In genomic region chr4:116077240-116078095, GRCm38 (mm10) we compare ENCODE assay signal across 8 mouse cellular contexts. TPM values are rescaled to one million over a fixed set of nuclear protein-coding genes. Genes with fewer than 3 reads are reported as not detected.
DNase-seq lines count a peak whose midpoint lies in the region; ATAC-seq and TF ChIP-seq lines count a peak whose summit lies in the region.

No protein-coding gene starts in this region.

- no peak overlapping the region for H3K4me3 ChIP-seq in liver, adult 2 months (ENCODE audit: insufficient read depth, low read depth, low read length)
- peak overlapping the region; percentile 72 for H3K4me3 ChIP-seq in heart, embryonic 15.5 days
- H3K4me3 ChIP-seq in limb, embryonic 15.5 days = peak overlapping the region; percentile 96

- peaks cover 15% of the 10 kb centered on the region for H3K4me1 ChIP-seq in liver, adult 2 months (ENCODE audit: control insufficient read depth, insufficient read depth, low read length)
- peaks cover 27% of the 10 kb centered on the region for H3K4me1 ChIP-seq in heart, embryonic 15.5 days (replicated peaks)
- H3K4me1 ChIP-seq in limb, embryonic 15.5 days = peaks cover 26% of the 10 kb centered on the region

- H3K36me3 ChIP-seq in liver, adult 2 months (ENCODE audit: control insufficient read depth, insufficient read depth, low read length) = peaks cover 20% of the 10 kb centered on the region
- peaks cover 26% of the 10 kb centered on the region for H3K36me3 ChIP-seq in heart, embryonic 15.5 days
- H3K36me3 ChIP-seq in limb, embryonic 15.5 days = peaks cover 30% of the 10 kb centered on the region

- H3K9ac ChIP-seq in liver, adult 2 months (ENCODE audit: low read depth, low read length) = peak overlapping the region; percentile 97
- peak overlapping the region; percentile 87 for H3K9ac ChIP-seq in heart, embryonic 15.5 days
- H3K9ac ChIP-seq in limb, embryonic 15.5 days = peak overlapping the region; percentile 99

- no peak for TF ChIP-seq CTCF in liver, adult 2 months (IDR thresholded peaks at IDR 0.05; ENCODE audit: low read depth, low read length)

- no peaks in the 10 kb centered on the region for H3K9me3 ChIP-seq in heart, embryonic 15.5 days (replicated peaks)
- no peaks in the 10 kb centered on the region for H3K9me3 ChIP-seq in limb, embryonic 15.5 days

- no peak for TF ChIP-seq POLR2A in liver, adult 2 months (IDR thresholded peaks at IDR 0.05; ENCODE audit: extremely low read depth, insufficient read depth, low read length)

- H3K27ac ChIP-seq in liver, adult 2 months (replicated peaks; ENCODE audit: insufficient read depth, low read depth, low read length) = no peak overlapping the region
- H3K27ac ChIP-seq in heart, embryonic 15.5 days = peak overlapping the region; percentile 97
- peak overlapping the region; percentile 99 for H3K27ac ChIP-seq in limb, embryonic 15.5 days

- H3K4me2 ChIP-seq in heart, embryonic 15.5 days = peak overlapping the region; percentile 81
- peak overlapping the region; percentile 58 for H3K4me2 ChIP-seq in limb, embryonic 15.5 days

- peak; percentile 61 for DNase-seq in liver, adult 2 months (ENCODE audit: extremely low read depth, low read depth, low spot score)
- no peak for DNase-seq in liver
- DNase-seq in adrenal gland, postnatal 10 days = peak; percentile 25
- DNase-seq in right cerebral cortex, adult 2 months (ENCODE audit: low spot score in 2 of 2) = no peak

- WGBS in liver, adult 2 months = 30% methylated on average over 3 of the region's 3 CpGs
- WGBS in heart, embryonic 15.5 days = 38% methylated on average over 3 of the region's 3 CpGs
- WGBS in limb, embryonic 15.5 days = 49% methylated on average over 3 of the region's 3 CpGs

- peaks cover 21% of the 10 kb centered on the region for H3K79me2 ChIP-seq in liver, adult 2 months (ENCODE audit: control insufficient read depth, insufficient read depth, low read length)

- ATAC-seq in heart, embryonic 15.5 days (replicated peaks; ENCODE audit: insufficient number of reproducible peaks, insufficient read depth, low FRiP score, low read depth) = no peak
- no peak for ATAC-seq in limb, embryonic 15.5 days (ENCODE audit: insufficient number of reproducible peaks, low FRiP score, low TSS enrichment, low read depth)
- ATAC-seq in erythroid progenitor cell, adult 5-6 weeks (replicated peaks; ENCODE audit: low FRiP score, poor library complexity, severe bottlenecking) = no peak
- ATAC-seq in cerebellum, adult (ENCODE audit: insufficient number of reproducible peaks, low FRiP score, low TSS enrichment) = no peak

- H3K27me3 ChIP-seq in liver, adult 2 months (ENCODE audit: control insufficient read depth, insufficient read depth, low read length) = no peaks in the 10 kb centered on the region
- no peaks in the 10 kb centered on the region for H3K27me3 ChIP-seq in heart, embryonic 15.5 days
- H3K27me3 ChIP-seq in limb, embryonic 15.5 days = no peaks in the 10 kb centered on the region

RNA-seq across cellular contexts. Expression of gene Lrrc41, which starts 2.4 kb away (rescaled TPM):
- 18.5 and 25.2 TPM in 2 replicates for total RNA-seq in liver, adult 2 months (2014; rRNA removed)
- polyA plus RNA-seq in liver, adult 2 months (2012; rRNA removed) = 36.5 and 45.8 TPM in 2 replicates
- total RNA-seq in adrenal gland, postnatal 10 days (2021) = 10 to 100 TPM; 54.5 to 60.0 TPM
- polyA plus RNA-seq in heart, embryonic 15.5 days (2015; fragmentation: Nextera tagmentation; extraction: Ambion mirVana) = 44.1 and 56.7 TPM in 2 replicates
- 78.4 and 81.8 TPM in 2 replicates for polyA plus RNA-seq in limb, embryonic 15.5 days (2015; fragmentation: Nextera tagmentation; extraction: Ambion mirVana)
- total RNA-seq in erythroid progenitor cell, adult 5-6 weeks (2015; ENCODE audit: low replicate concordance) = 8.3 and 9.2 TPM in 2 replicates
- total RNA-seq in erythroid progenitor cell, adult 5-6 weeks (2017; ENCODE audit: low replicate concordance) = 5.4 and 11.9 TPM in 2 replicates

RNA-seq across cellular contexts. Expression of gene Uqcrh, which starts 2.6 kb away (rescaled TPM):
- 528 and 609 TPM in 2 replicates for total RNA-seq in liver, adult 2 months (2014; rRNA removed)
- polyA plus RNA-seq in liver, adult 2 months (2012; rRNA removed) = 158 and 193 TPM in 2 replicates
- total RNA-seq in adrenal gland, postnatal 10 days (2021) = 1,000 to 10,000 TPM; 1,050 to 1,199 TPM
- polyA plus RNA-seq in heart, embryonic 15.5 days (2015; fragmentation: Nextera tagmentation; extraction: Ambion mirVana) = 997 and 1,210 TPM in 2 replicates
- polyA plus RNA-seq in limb, embryonic 15.5 days (2015; fragmentation: Nextera tagmentation; extraction: Ambion mirVana) = 456 and 471 TPM in 2 replicates
- total RNA-seq in erythroid progenitor cell, adult 5-6 weeks (2015; ENCODE audit: low replicate concordance) = 302 and 380 TPM in 2 replicates
- total RNA-seq in erythroid progenitor cell, adult 5-6 weeks (2017; ENCODE audit: low replicate concordance) = 113 and 237 TPM in 2 replicates

RNA-seq across cellular contexts. Expression of gene Nsun4, which starts 23.8 kb away (rescaled TPM):
- total RNA-seq in liver, adult 2 months (2014; rRNA removed) = 14.5 and 15.0 TPM in 2 replicates
- 8.9 and 11.8 TPM in 2 replicates for polyA plus RNA-seq in liver, adult 2 months (2012; rRNA removed)
- total RNA-seq in adrenal gland, postnatal 10 days (2021) = 10 to 100 TPM; 24.1 to 28.4 TPM
- 26.3 and 27.2 TPM in 2 replicates for polyA plus RNA-seq in heart, embryonic 15.5 days (2015; fragmentation: Nextera tagmentation; extraction: Ambion mirVana)
- 16.1 and 20.4 TPM in 2 replicates for polyA plus RNA-seq in limb, embryonic 15.5 days (2015; fragmentation: Nextera tagmentation; extraction: Ambion mirVana)
- 0.84 and 3.6 TPM in 2 replicates for total RNA-seq in erythroid progenitor cell, adult 5-6 weeks (2015; ENCODE audit: low replicate concordance)
- 1.4 and 2.1 TPM in 2 replicates for total RNA-seq in erythroid progenitor cell, adult 5-6 weeks (2017; ENCODE audit: low replicate concordance)

RNA-seq across cellular contexts. Expression of gene Rad54l, which starts 46.0 kb away (rescaled TPM):
- total RNA-seq in liver, adult 2 months (2014; rRNA removed) = 0.18 and 0.40 TPM in 2 replicates
- 0.06 and 0.11 TPM in 2 replicates for polyA plus RNA-seq in liver, adult 2 months (2012; rRNA removed)
- 1 to 10 TPM; 4.3 to 6.5 TPM for total RNA-seq in adrenal gland, postnatal 10 days (2021)
- polyA plus RNA-seq in heart, embryonic 15.5 days (2015; fragmentation: Nextera tagmentation; extraction: Ambion mirVana) = 15.5 and 17.9 TPM in 2 replicates
- 22.9 and 23.1 TPM in 2 replicates for polyA plus RNA-seq in limb, embryonic 15.5 days (2015; fragmentation: Nextera tagmentation; extraction: Ambion mirVana)
- 40.2 and 41.8 TPM in 2 replicates for total RNA-seq in erythroid progenitor cell, adult 5-6 weeks (2015; ENCODE audit: low replicate concordance)
- 25.8 and 51.3 TPM in 2 replicates for total RNA-seq in erythroid progenitor cell, adult 5-6 weeks (2017; ENCODE audit: low replicate concordance)

RNA-seq across cellular contexts. Expression of gene Pomgnt1, which starts 46.2 kb away (rescaled TPM):
- total RNA-seq in liver, adult 2 months (2014; rRNA removed) = 14.7 and 15.4 TPM in 2 replicates
- 15.2 and 19.1 TPM in 2 replicates for polyA plus RNA-seq in liver, adult 2 months (2012; rRNA removed)
- 10 to 100 TPM; 66.1 to 73.4 TPM for total RNA-seq in adrenal gland, postnatal 10 days (2021)
- polyA plus RNA-seq in heart, embryonic 15.5 days (2015; fragmentation: Nextera tagmentation; extraction: Ambion mirVana) = 54.6 and 62.0 TPM in 2 replicates
- 56.6 and 59.7 TPM in 2 replicates for polyA plus RNA-seq in limb, embryonic 15.5 days (2015; fragmentation: Nextera tagmentation; extraction: Ambion mirVana)
- 1.4 TPM in 1 of 2 replicates, not detected in the other for total RNA-seq in erythroid progenitor cell, adult 5-6 weeks (2015; ENCODE audit: low replicate concordance)
- total RNA-seq in erythroid progenitor cell, adult 5-6 weeks (2017; ENCODE audit: low replicate concordance) = 1.0 and 2.6 TPM in 2 replicates

Comparison
In these comparisons a context has a peak if more than half of its experiments do, and no peak if none do; other contexts are left out.
1. DNase-seq: peak in liver, adult 2 months (single experiment) and adrenal gland, postnatal 10 days (single experiment); none in liver (single experiment) and right cerebral cortex, adult 2 months (0 of 2).
2. Peak in every context shown above with its lines, with median percentiles within 50 percentile points of each other: H3K9ac ChIP-seq.